Mouse (Mus musculus): ENCODE results near the gene Gm19345. TPM values are rescaled to one million over a fixed set of nuclear protein-coding genes. Genes with fewer than 3 reads are reported as not detected.

The Gm19345 gene
- total and polyA plus RNA-seq, 2 experiments, result 0.11 TPM; not detected in 1

DNA sequence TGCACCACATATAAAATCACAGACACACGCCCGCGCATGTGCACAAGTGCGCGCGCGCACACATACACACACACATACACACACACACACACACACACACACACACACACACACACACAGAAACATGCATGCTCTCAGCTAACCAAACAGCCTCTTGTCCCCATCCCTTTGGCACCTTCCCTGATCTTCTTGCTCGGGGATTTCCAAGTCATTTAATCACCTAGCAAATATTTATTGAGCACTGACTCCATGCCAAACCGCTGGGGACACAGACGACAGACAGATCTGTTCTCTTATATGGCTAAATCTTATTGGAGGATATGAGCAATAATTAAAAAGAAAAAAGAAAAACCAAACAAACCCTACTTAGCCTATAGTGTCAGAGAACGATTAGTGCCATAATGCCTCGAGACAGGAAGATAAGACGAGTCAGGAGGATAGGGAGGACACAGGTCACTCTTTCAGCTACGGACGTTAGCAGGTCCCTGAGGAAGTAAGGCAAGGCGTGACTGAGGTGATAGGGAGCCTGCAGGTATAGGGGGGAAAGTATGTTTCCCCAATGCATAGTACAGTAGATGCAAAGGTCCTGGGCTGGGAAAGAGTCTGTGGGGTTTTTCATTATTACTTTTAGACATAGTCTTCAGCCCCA is 16.1 kb downstream of the Gm19345 start:
- TF ChIP-seq CTCF (IDR thresholded peaks at IDR 0.05; ENCODE audit: low read depth, low read length) (no peak), POLR2A (IDR thresholded peaks at IDR 0.05; ENCODE audit: extremely low read depth, insufficient read depth, low read length) (no peak)
- Histone ChIP-seq H3K27me3 (ENCODE audit: control insufficient read depth, insufficient read depth, low read length) (no peaks in the 10 kb centered on the region), H3K79me2 (ENCODE audit: control insufficient read depth, insufficient read depth, low read length) (no peaks in the 10 kb centered on the region), H3K27ac (replicated peaks; ENCODE audit: insufficient read depth, low read depth, low read length) (peak overlapping the region; percentile 42), H3K9ac (ENCODE audit: low read depth, low read length) (no peak overlapping the region; the same call in 1 of the 2 replicates), H3K4me1 (ENCODE audit: control insufficient read depth, insufficient read depth, low read length) (peaks cover 28% of the 10 kb centered on the region), H3K36me3 (ENCODE audit: control insufficient read depth, insufficient read depth, low read length) (no peaks in the 10 kb centered on the region), H3K4me3 (ENCODE audit: insufficient read depth, low read depth, low read length) (no peak overlapping the region)
- WGBS, result 14% methylated on average over 16 of the region's 16 CpGs
- DNase-seq (ENCODE audit: extremely low read depth, low read depth, low spot score), result peak; percentile 95

DNA sequence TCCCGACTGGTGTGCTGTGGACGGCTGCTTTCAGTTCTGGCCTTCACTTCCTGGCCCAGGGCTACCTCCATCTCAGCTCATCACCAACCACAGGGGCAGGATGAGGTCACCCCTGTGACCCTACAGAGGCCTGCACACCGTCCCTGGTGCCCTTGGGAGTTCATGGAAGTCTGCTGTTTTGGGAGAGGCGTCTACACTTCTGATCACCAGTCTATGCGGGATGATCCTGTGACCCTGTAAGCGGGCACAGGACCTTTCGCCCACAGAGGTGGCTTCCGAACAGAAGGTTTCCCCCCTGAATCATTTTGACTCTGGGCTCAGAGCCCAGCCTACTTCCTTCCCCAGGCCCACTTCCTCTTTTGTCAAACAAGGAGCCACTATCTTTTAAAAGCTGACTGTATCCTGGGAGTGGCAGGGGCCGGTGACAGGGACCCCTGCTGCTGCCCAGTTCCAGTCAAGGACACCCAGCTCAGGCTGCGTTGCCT is 19.4 kb downstream of the Gm19345 start:
- 56% methylated on average over 10 of the region's 10 CpGs for WGBS
- no peaks in the 10 kb centered on the region for H3K79me2 ChIP-seq (ENCODE audit: control insufficient read depth, insufficient read depth, low read length)
- no peak for TF ChIP-seq POLR2A (IDR thresholded peaks at IDR 0.05; ENCODE audit: extremely low read depth, insufficient read depth, low read length)
- no peak for TF ChIP-seq CTCF (IDR thresholded peaks at IDR 0.05; ENCODE audit: low read depth, low read length)
- H3K9ac ChIP-seq (ENCODE audit: low read depth, low read length), result no peak overlapping the region
- no peak overlapping the region for H3K4me3 ChIP-seq (ENCODE audit: insufficient read depth, low read depth, low read length)
- no peaks in the 10 kb centered on the region for H3K27me3 ChIP-seq (ENCODE audit: control insufficient read depth, insufficient read depth, low read length)
- peak overlapping the region; percentile 31; the same call in 1 of the 2 replicates for H3K27ac ChIP-seq (replicated peaks; ENCODE audit: insufficient read depth, low read depth, low read length)
- peak; percentile 18 for DNase-seq (ENCODE audit: extremely low read depth, low read depth, low spot score)
- no peaks in the 10 kb centered on the region for H3K36me3 ChIP-seq (ENCODE audit: control insufficient read depth, insufficient read depth, low read length)
- peaks cover 13% of the 10 kb centered on the region for H3K4me1 ChIP-seq (ENCODE audit: control insufficient read depth, insufficient read depth, low read length)

DNA sequence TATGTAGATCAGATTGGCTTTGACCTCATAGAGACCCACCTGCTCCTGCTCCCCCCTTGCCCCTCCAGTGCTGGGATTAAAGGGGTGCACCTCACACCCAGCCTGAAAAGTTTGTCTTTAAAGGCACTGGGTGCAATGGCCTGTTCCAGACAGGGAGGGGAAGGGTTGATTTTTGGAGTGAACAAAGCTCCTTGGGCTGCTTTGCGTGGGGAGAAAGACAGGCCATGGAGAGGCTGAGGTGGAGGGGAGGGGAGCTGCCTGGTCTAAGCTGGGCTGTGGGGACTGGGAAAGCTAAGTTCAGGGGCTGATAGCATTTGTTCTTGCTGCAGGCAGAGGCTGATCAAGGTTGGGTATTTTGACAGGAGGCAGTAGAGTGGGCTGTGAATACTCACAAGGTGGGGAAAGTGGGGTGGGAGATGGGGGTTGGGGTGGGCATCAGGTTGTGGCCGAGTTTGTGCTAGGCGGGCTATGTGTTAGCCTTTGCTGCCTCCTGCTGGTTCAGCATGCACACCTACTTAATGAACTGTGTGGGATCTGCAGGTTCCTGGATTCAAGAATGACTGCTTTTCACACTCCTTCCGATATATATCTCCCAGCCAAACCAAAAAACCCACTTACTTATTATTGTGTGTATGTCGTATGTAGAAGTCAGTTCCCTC is 20.3 kb downstream of the Gm19345 start:
- H3K27me3 ChIP-seq (ENCODE audit: control insufficient read depth, insufficient read depth, low read length), result no peaks in the 10 kb centered on the region
- no peaks in the 10 kb centered on the region for H3K79me2 ChIP-seq (ENCODE audit: control insufficient read depth, insufficient read depth, low read length)
- no peak overlapping the region for H3K9ac ChIP-seq (ENCODE audit: low read depth, low read length)
- H3K36me3 ChIP-seq (ENCODE audit: control insufficient read depth, insufficient read depth, low read length), result no peaks in the 10 kb centered on the region
- 49% methylated on average over 5 of the region's 5 CpGs for WGBS
- TF ChIP-seq POLR2A (IDR thresholded peaks at IDR 0.05; ENCODE audit: extremely low read depth, insufficient read depth, low read length) (no peak), CTCF (IDR thresholded peaks at IDR 0.05; ENCODE audit: low read depth, low read length) (peak; percentile 88)
- peaks cover 8% of the 10 kb centered on the region for H3K4me1 ChIP-seq (ENCODE audit: control insufficient read depth, insufficient read depth, low read length)
- H3K27ac ChIP-seq (replicated peaks; ENCODE audit: insufficient read depth, low read depth, low read length), result no peak overlapping the region
- DNase-seq (ENCODE audit: extremely low read depth, low read depth, low spot score), result peak; percentile 35
- no peak overlapping the region for H3K4me3 ChIP-seq (ENCODE audit: insufficient read depth, low read depth, low read length)

DNA sequence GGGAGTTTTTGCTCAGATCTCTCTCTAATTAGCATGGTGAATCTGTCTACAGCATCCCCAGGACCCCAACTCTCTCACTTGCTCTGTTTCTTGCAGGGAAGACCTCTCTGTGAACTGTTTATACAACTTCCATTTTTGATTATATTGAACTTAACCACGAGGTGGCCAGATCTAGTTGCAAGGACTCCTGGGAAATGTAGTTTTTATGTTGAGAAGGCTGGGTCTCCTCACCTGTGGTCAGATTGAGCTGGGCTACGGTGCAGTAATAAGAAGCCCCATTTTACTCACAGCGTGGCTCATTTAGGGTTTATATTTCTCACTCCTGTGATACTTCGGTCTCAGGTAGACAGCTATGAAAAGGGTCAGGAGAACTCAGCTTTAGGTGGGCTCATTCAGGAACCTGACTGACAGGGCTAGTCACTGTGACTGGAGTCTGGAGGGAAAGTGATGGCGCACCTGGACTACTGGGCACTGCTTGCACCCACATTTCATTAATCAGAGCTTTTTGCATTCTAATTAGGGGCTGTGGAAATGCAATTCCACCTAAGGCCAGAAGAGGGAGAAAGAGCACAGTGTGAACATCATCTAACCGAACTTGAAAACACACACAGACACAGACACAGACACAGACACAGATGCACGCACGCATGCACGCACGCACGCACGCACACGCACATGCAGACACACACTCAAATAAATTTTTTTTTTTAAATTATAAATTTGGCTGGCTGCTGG is 24.3 kb downstream of the Gm19345 start:
- Histone ChIP-seq H3K4me3 (ENCODE audit: insufficient read depth, low read depth, low read length) (no peak overlapping the region), H3K27me3 (ENCODE audit: control insufficient read depth, insufficient read depth, low read length) (no peaks in the 10 kb centered on the region), H3K79me2 (ENCODE audit: control insufficient read depth, insufficient read depth, low read length) (no peaks in the 10 kb centered on the region), H3K27ac (replicated peaks; ENCODE audit: insufficient read depth, low read depth, low read length) (no peak overlapping the region), H3K9ac (ENCODE audit: low read depth, low read length) (0 out of 2 replicates have a peak overlapping the region, but pooled peaks have one; percentile 29), H3K36me3 (ENCODE audit: control insufficient read depth, insufficient read depth, low read length) (no peaks in the 10 kb centered on the region), H3K4me1 (ENCODE audit: control insufficient read depth, insufficient read depth, low read length) (peaks cover 4% of the 10 kb centered on the region)
- DNase-seq (ENCODE audit: extremely low read depth, low read depth, low spot score), result peak; percentile 56
- TF ChIP-seq CTCF (IDR thresholded peaks at IDR 0.05; ENCODE audit: low read depth, low read length) (peak; percentile 50), POLR2A (IDR thresholded peaks at IDR 0.05; ENCODE audit: extremely low read depth, insufficient read depth, low read length) (no peak)
- 26% methylated on average over 13 of the region's 13 CpGs for WGBS

DNA sequence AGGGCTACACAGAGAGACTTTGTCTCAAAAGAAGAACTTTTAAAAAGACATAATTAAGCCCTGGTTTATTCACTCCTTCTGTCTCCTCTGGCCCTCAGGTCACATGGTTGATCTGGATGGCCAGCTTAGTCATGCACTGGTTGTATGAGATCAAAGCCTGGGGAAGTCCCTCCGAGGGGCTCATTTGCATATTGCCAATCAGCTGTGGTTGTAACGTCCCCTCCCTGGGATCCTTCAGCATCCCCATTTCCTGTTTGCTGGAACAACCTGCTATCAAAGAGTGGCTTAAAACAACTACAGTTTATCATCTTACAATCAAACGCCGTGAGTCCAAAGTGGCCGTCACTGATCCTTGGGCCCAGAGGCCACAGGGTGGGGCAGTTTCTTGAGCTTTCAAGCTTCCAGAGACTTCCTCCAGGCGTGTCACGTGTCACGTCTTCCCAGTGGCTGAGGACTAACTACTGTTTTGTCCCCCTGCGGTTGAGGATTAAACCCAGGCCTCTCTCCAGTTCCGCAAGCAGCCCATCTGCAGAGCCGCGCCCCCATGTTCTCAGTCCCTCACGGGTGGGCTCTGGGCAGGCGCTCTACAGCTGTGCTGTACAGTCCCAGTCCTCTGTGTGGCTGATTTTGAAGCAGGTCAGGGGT is 25.1 kb downstream of the Gm19345 start:
- TF ChIP-seq POLR2A (IDR thresholded peaks at IDR 0.05; ENCODE audit: extremely low read depth, insufficient read depth, low read length), result no peak
- no peak for TF ChIP-seq CTCF (IDR thresholded peaks at IDR 0.05; ENCODE audit: low read depth, low read length)
- Histone ChIP-seq H3K27me3 (ENCODE audit: control insufficient read depth, insufficient read depth, low read length) (no peaks in the 10 kb centered on the region), H3K27ac (replicated peaks; ENCODE audit: insufficient read depth, low read depth, low read length) (no peak overlapping the region), H3K36me3 (ENCODE audit: control insufficient read depth, insufficient read depth, low read length) (no peaks in the 10 kb centered on the region), H3K4me1 (ENCODE audit: control insufficient read depth, insufficient read depth, low read length) (peaks cover 4% of the 10 kb centered on the region), H3K79me2 (ENCODE audit: control insufficient read depth, insufficient read depth, low read length) (no peaks in the 10 kb centered on the region), H3K9ac (ENCODE audit: low read depth, low read length) (no peak overlapping the region), H3K4me3 (ENCODE audit: insufficient read depth, low read depth, low read length) (no peak overlapping the region)
- WGBS, result 66% methylated on average over 14 of the region's 14 CpGs
- peak; percentile 14 for DNase-seq (ENCODE audit: extremely low read depth, low read depth, low spot score)

Data from liver, adult 2 months (tissue).